Mouse (Mus musculus): ENCODE measurements around the gene Derl2.

DNA sequence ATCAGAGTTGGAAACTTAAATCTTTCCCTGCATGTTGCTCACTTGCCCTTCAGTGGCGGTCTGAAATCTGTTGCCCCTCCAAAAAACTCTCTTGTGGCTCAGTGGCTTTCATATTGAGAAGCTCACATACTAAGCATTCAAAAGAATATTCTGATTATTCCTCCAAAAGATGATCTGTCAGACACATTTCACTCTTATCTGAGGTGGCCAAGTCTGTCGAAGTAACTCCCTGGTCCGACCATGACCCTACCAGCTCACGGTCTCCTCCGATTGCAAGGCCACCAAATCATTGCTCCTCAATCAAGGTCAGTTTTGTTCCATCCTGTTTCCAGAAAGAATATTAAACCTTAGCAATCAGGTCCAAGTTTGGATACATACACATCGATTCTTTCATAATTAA lies 12.6 kb downstream of the Derl2 start:
- no peak for TF ChIP-seq CTCF (IDR thresholded peaks at IDR 0.05; ENCODE audit: extremely low read depth, insufficient read depth, low read length)
- TF ChIP-seq POLR2A (IDR thresholded peaks at IDR 0.05; ENCODE audit: extremely low read depth, insufficient read depth, low read length) = no peak
